Mouse (Mus musculus): ENCODE measurements at regions not wholly inside any gene's neighbourhood (a gene's known extent, or its start where the extent isn't known, plus 50 kb on each side); places are given as distances from the start of the nearest gene placed in this dataset.

DNA sequence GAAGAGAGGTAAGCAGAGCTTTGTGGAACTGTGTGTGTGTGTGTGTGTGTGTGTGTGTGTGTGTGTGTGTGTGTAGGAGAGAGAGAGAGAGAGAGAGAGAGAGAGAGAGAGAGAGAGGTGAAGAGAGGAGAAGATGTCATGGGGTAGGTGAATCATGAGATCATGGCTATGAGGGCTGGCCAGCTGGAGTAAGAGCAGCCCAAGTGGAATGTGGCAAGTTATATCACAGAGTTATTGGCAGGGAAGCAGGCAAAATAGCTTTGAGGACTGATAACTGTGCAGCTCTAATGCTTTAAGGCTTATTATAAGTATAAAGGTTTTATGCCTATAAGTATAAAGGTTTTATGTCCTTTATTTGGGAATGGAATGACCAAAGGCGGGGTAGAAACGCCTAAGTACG lies 180.9 kb upstream of the Arid1b start:
- no peak for DNase-seq

DNA sequence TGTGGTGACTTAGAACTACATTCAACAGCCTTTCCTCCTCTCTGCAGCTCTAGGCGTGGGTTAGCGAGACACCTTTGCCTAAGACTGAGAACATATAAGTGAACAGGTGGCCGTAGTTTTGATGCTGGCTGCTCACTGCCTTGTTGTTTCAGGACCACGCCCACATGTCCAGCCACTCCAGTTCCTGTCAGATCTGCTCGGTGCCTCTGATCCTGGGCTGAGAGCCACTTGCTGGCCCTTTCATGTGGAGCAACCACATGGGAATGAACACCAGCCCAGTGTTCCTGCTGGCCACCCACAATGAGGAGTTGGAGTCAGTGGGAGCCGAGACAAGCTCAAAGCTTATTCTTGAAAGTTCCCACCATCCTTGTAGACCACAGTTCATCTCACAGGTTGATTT lies 180.5 kb upstream of the Arid1b start:
- no peak for DNase-seq

DNA sequence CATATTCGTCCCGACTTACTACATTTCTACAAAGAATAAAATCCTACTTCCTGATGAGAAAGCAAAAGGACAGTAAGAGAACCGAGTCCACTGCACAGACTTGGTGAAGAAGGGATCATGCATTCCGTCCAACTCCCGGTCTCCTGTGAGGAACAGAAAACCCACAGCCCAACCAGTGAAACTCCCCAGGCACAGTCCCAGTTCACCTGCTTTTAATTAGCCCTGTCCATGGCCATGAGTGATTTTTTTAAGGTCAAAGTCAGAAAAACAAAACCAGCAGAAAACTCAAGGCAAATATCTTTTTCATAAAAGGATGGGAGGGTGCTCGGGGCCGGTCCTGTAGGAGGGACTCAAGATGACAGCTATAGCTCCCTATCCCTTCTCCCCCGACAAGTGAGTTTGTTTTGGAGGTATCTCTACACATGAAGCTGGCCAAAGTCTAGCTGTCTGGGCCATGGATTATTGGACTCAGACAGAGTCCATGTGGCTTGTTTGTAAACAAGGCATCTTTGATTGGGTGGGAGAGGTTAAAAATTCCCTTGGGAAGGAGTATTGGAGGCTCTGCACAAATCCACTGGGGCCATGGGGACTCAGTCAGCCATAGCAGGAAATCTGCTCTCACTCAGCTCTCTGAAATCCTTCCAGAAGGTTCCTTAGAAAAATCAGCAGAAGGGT lies 168.8 kb upstream of the Arid1b start:
- DNase-seq, result no peak

DNA sequence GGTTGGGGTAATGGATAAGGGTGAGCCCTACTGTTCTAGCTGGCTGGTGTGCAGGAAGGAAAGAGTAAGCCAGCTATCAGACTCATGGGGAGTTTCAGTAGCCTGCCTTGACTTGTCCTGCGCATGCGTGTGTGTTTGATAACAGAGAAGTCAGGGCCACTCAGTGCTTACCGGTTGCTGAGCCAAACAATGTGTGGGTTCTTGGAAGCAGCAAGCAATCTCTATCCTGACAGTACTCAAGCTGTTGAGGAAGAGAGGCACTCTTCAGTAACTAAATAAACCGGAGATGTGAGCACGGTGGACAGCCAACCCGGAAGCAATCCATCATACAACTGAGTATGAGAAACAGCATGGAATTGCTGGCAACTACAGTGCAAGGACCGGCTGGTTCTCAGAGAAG lies 160.1 kb upstream of the Arid1b start:
- no peak for DNase-seq

DNA sequence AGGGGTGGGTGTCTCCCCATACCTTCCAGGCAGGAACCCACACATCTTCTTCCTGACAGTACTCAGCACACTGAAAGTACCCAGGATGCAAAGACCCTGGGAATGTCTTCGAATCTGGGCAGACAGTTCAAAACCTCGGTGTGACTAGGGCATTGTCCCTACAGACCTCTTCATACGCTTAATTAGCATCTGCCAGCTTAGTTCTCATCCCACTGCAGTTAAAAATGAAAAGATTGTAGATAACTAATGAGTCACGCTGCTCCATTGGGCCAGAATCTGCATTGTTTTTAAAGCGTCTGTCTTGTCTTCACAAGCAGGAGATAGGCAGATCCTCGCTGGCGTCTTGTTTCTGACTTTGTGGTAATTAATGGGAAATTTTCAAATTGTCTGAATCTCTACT lies 159.6 kb upstream of the Arid1b start:
- DNase-seq, result no peak

DNA sequence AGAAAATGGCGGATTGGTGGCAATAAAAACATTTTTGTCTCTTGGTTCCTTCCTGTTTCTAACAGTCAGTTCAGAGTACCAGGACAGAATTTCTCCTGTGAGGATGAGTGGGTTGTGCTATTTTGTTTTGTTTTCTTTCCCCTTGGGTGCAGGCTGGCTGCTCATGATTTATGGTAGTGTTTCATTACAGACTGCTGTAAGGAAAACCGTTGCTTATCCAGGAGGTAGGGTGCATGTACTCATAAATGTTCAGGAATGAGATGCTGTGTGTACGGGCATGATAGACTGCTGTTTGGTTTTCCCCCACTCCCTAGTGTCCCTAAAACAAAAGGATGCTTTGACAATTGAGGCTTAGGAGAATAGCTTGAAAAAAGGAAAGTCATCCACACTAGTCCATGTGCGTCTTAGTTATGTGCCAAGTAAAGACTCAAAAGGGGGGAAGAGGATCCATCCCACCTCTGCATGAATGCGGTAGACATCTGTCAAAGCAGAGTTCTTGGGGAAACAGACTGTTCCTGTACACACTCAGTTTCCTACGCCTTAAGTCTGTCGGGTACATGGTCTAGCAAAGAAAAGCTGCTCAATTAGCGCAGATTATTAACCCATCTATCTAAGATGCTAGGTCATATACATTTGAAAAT lies 158.9 kb upstream of the Arid1b start:
- no peak for DNase-seq

DNA sequence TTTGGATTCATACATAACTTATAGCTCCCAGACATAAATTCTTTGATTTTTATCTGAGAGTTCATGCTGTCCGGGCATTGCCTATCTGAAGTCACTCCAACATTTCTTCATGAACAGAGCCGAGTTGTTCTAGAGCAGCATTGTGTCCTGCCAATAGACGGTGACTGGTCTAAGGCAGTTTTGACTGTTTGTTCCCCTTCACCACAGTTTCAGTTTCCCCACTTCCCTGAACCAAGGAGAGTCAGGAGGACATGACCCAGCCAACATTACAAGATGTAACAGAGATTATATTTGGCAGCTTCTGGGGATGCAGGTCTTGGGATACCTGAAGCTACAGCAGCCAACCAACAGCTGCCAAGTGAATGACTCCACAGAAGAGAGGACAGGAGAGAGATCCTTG lies 154.0 kb upstream of the Arid1b start:
- no peak for DNase-seq

DNA sequence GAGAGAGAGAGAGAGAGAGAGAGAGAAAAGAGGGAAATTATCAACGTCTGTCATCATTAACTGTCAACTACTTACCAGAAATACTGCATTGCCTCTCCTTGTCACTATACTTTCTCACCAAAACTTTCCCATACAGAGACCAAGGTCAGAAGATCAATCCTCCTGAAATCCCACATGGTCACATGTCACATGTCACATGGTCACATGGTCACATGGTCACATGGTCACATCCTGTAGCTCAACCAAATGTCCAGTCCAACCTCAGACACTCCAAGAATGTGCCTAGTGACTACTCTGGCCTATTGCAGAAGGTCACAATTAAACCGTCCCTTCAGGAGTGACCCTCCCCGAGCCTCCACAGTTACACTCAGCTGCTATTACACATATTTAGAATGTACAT lies 135.8 kb upstream of the Arid1b start:
- no peak for DNase-seq

DNA sequence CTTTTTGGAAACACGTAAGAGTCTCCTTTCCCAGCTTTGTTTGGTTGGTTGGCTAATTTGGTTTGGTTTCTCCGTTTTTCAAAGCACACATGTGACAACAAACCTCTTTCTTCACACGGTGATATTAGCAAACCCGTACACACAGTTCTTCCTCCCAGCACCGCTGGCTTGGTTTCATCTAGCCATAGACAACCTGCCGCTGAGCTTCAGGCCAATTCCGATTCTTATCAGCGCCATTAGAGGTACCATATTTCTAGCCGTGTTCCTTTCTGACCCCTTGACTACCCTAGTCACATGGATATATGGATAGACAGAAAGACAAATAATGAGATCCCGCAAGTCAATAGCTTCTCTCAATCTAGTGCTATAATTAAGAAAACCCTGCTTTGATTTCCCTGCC lies 129.2 kb upstream of the Arid1b start:
- no peak for DNase-seq

DNA sequence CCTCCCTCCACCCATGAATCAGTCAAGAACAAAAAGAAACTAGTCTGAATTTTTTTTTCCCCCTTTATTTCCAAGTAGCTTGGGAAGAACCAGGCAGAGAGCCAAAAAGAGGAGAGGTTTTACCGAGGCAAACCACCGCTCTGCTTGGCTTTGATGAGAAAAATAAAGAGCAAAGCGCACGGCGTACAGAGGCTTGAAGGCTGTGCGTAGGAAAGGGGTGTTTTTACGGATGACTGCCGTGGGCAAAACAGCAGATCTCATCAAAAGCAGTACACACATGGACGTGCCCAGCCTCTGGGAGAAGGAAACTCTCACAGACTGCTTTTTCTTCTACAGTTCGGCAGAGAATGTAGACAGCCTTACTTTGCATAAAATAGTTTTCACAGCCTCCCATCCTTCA lies 128.5 kb upstream of the Arid1b start:
- DNase-seq, result no peak

DNA sequence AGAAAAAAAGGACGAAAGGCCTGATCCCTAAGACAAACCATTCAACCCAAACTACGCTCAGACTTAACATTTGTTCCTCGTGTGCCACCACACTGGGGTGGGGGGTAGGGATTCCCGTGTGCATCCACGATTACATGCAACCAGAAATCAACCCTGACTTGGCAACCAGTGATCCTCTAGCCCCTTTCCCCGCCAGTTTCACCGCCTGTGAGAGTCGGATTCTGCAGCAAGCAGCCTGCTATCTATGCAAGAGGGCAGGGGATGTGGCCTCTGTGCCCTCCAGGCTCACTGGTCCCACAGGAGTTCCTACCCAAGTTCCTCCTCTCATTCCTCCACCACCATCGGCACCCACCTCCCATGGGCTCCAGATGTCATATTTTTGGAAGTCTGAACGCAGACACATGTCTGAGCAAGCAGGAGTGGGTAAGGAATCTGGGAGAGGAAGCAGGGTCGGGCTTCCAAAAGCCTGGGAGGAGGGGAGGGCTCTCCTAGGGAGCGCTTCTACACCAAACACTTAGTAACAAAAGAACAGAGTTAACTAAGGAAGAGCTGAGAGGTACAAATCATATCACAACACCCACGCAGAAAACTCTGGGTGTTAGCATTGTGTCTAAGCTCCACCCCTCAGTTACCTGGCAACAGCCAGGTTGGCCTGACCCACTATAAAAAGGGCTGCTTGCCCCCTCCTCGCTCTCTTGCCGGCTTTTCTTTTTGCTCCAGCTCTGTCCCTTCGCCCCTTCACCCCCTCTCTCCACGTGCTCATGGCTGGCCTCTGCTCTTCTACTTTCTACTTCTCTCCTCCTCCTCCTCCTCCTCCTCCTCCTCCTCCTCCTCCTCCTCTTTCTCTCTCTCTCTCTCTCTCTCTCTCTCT lies 127.9 kb upstream of the Arid1b start:
- DNase-seq, result no peak

DNA sequence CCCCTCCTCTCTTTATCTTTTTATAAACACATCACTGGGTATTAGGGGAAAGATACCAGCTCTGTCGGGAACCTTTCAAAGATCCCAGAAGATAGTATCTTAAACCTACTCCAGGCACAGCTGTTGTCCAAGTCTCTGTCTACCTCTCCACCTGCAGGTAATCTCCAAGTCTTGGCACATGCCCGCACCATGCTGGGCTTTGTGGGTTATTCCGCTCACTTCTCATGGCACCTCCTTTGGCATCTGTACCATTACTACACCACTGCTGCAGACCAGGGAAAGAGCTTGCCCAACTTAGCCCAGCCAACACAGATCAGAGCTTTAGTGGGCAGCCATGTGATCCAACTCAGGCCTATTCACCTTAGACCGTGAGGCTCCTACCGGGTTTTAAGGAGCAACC lies 127.0 kb upstream of the Arid1b start:
- DNase-seq, result no peak

DNA sequence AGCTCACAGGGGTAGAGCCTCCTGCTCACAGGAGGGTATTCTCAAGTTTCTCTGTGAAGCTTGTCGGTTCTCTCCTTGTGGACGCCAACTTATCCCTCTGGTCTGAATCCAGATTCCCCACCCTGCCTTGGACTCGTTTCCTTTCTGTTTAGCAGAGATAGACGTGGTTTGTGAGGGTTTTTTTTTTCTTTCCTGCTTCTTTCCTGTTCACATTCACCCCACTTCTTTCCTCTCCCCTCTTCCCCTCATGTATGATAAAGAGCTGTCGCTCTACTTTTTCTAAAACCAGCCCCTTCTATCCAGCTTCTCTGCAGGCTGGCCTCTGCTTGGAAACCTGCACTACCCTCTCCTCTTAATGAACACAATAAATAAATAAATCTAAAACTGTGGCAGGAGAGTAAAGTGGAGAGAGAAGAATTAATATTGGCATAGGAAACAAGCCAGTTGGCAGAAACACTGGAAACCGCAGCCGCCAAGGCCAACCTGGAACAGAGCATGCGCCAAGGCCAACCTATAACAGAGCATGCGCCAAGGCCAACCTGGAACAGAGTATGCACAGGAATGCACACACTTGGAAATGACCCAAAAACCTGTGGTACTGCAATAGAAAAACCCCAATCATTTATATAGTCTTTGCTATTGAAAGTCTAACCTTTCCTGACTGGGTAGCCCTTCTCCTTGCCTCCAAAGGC lies 126.2 kb upstream of the Arid1b start:
- no peak for DNase-seq

DNA sequence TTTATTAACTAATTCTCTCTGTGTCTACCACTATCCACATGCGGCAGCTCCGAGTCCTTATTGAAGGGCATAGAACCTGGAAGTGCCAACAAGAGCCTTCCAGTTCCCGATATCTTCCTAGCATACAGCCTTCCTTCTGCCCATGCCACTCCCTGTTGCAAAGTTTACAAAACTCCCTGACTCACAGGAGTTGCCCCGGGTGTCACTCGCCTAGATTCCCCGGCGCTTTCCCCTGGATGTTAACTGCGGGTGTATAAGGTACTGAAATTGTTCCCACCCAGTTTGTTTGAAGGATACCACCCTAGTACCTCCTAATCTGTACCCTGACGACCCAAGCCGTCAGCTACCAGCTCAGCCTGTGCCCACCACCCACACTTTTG lies 125.7 kb upstream of the Arid1b start:
- DNase-seq, result no peak

DNA sequence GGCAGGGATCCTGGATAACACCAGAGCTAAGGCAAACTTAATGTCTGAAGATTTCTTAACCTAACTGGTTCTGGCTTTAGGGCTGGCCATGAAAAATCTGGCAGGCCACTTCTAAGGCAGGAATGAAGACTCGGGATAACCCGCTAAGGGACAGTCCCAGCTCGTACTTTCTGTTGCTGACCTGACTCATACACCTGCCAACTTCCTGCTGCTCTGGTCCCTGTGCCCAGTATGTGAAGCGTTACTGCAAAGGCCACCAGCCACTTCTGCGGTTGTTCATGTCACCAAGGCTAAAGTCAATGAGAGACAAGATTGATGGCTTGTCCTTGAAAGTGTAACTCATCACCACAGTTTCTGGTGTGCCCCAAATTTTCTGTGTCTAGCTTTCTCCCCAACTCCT lies 125.3 kb upstream of the Arid1b start:
- DNase-seq, result no peak

DNA sequence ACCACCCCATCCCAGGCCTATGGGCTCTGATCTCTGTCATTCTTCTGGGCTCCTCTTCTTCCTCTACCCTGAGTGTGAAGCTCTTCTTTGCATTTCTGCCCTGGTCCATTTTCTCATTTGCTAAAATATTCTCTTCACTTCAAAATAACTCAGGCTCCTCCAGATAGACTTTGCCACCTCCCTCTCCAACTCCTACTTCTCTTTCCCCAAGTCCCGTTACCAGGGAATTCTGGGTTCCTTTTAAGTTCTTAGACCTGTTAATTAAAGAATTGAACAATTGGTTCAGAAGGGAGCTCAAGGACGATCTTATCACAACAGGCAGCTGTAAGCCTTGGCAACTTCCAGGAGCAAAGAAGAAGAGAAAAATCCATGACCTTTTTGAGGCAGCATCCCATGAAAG lies 122.9 kb upstream of the Arid1b start:
- no peak for DNase-seq

DNA sequence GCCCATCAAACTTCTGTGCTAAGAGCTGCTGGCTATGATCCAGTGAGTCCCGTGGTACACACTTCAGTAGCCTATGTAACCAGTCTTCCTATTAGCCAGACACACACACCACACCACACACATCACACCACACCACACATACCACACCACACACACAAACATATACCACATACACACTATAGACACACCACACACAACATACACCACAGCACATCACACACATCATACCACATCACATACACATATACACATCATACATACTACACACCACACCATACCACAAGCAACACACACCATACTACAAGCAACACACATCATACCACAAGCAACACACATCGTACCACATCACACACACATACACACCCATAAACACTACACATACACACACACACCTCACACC lies 119.7 kb upstream of the Arid1b start:
- no peak for DNase-seq

DNA sequence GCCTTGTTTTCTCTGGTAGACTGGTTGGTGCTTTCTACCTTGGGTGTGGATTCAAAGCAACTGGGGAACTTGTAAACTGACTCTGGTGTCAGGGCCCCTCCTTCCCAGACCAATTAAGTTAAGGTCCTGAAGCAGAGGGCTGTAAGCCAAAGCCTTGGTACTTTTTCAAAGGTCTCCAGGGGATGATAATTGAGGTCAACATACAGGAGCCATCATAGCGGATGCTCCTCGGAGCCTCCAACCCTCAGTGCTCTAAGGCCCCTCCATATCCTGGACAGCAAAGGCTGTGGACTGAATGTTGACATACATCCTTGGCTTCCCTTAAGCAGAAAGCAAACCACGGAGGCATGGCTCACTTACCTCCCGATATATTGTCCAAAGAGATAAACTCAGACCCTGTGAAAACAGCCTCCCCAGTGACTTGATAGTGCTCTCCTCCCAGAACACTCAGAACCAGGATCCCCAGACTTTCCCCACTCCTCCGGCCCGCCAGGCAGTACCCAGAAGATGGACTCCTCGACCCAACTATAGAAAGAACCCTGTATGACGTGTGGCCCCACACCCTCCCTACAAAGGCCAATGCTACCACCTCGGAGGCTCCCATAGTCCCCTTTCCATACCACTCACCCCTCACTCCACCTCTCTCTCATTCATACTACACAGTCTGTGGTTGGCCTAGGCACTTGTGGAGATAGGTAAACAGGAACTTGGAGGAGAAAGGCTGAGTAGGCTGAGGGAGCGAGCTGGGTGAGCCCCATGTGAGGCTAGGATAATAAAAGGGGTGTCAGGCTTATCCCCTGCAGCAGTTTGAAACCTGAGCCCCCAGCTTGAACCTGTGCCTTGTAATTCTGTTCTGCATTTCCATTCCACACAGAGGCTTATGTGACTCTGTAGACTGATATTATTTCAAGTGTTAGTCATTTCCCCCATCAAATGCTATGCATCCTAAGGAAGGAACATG lies 118.8 kb upstream of the Arid1b start:
- DNase-seq, result no peak

DNA sequence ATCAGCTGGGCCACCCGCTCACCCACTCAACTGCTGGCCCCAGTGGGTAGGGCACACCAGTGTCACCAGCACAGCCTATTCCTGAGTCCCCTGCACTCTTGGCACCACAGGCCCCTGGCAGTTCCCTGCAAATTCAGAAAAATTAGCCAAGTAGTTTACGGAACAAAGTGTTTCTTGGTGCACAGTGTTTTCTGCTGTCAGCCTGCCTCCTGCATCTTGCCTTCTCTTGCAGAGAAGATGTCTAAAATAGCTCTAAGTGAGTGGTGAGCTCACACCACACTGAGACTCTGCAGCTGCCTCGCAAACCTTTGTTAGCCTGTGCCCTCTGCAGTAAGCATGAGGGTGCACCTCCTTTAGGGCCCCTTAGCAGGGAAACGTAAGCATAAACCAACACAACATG lies 117.7 kb upstream of the Arid1b start:
- DNase-seq, result no peak

DNA sequence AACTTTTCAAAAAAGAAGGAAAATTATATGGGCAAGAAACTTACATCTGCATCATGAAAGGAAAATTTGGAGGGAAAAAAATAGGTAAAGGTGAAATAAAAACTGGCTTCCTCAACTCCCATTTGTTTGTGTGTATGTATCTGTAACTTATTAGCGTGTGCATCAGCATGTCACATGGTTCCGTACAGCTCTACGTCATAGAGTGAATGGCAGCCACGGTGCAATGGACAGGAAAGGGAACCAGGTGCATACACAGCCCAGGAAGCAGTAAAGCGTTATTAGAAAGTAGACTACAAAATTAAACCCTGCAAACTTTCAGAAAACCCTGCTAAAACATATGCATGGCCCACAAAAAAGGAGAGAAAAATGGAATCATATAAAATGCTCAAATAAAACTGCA lies 112.7 kb upstream of the Arid1b start:
- DNase-seq, result no peak

DNA sequence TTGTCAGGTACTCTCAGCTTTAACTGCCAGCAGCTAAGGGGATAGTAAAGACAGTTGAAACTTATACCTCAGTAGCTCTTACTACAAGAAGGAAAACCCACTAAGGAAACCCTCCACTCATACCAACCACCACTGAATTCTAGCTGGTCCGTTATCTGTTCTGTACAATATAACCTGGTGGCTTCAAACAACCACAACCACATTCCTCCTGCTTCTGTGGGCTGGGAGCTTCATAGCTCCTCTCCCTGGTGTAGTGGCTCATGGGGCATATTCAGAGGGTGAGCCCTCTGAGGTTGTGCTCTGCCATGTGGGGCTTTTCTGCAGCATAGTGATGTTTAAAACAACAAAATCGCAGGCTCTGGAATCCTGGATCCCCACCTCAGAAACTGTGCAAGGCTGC lies 110.0 kb upstream of the Arid1b start:
- no peak for DNase-seq

DNA sequence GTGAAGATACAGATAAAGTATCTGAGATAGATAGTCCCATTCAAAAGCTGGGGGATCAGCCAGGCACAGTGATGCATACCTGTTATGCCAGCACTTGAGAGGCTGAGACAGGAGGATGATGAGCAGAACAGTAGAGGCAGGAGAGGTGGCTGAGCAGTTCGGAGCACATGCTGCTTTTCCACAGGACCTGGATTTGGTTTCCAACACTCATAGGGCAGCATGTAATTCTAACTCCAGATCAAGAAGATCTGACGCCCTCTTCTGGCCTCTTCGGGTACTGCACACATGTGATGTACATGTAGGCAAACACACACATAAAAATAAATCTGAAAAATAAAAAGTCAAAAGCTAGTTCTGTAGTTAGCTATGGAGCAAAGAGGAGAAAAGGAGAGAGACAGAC lies 109.4 kb upstream of the Arid1b start:
- DNase-seq, result no peak
